Mouse (Mus musculus) liver, embryonic 15.5 days (tissue): ENCODE results near the gene Clstn3. TPM values are rescaled to one million over a fixed set of nuclear protein-coding genes. Genes with fewer than 3 reads are reported as not detected.
A peak's percentile ranks its signal among the peaks of the same experiment; 100 is the strongest.
"Not testable (repeated sequence)": the region's sequence is repeated elsewhere in the genome, so short reads cannot be mapped to it uniquely, and the experiment has no call there.

Experiments used
- ATAC-seq: fragments of 200-750 bp; cut with Nextera tagmentation; 2 replicates; pipeline ENCODE4 v1.8.0; 2017; ENCODE audit warnings: moderate number of reproducible peaks, mild to moderate bottlenecking, moderate library complexity; ENCODE audit not compliant: insufficient read depth
- H3K27ac ChIP-seq: fragments of 300-500 bp; sonication (generic); replicated peaks from 2 replicates; pipeline ENCODE4 v1.5.1; 2015; ENCODE audit warnings: mild to moderate bottlenecking, inconsistent platforms
- H3K27me3 ChIP-seq: fragments of 300-500 bp; sonication (generic); 2 replicates; pipeline ENCODE4 v1.6.1; 2015; ENCODE audit warnings: mild to moderate bottlenecking, inconsistent platforms
- H3K36me3 ChIP-seq: fragments of 300-500 bp; sonication (generic); replicated peaks from 2 replicates; pipeline ENCODE4 v1.6.1; 2015; ENCODE audit warnings: moderate library complexity, mild to moderate bottlenecking, inconsistent platforms
- H3K4me1 ChIP-seq: fragments of 300-500 bp; sonication (generic); replicated peaks from 2 replicates; pipeline ENCODE4 v1.6.1; 2015; ENCODE audit warnings: inconsistent platforms
- H3K4me2 ChIP-seq: fragments of 300-500 bp; sonication (generic); 2 replicates; pipeline ENCODE4 v1.6.1; 2015; ENCODE audit warnings: moderate library complexity, mild to moderate bottlenecking, inconsistent platforms
- H3K4me3 ChIP-seq: fragments of 300-500 bp; sonication (generic); replicated peaks from 2 replicates; pipeline ENCODE4 v1.5.1; 2015; ENCODE audit warnings: mild to moderate bottlenecking, inconsistent platforms
- H3K9ac ChIP-seq: fragments of 300-500 bp; sonication (generic); 2 replicates; pipeline ENCODE4 v1.6.1; 2015; ENCODE audit warnings: moderate library complexity, mild to moderate bottlenecking, inconsistent platforms
- H3K9me3 ChIP-seq: fragments of 300-500 bp; sonication (generic); replicated peaks from 2 replicates; pipeline ENCODE4 v1.6.1; 2016; ENCODE audit warnings: inconsistent platforms
- WGBS: fragments of 180-500 bp; shearing (Covaris S2); methylation state at CpG from one replicate; pipeline ENCODE4 v1.1.7; 2015; ENCODE audit warnings: mixed read lengths; ENCODE audit not compliant: insufficient replicate concordance; 5-methylcytosine and 5-hydroxymethylcytosine counted together
- polyA plus RNA-seq: library from polyadenylated mRNA; unstranded; fragments of >200 nt; fragmentation: Nextera tagmentation; extraction: Ambion mirVana; gene quantifications from 2 replicates; pipeline ENCODE4 v1.2.1, GENCODE M21; 2015

Clstn3 gene
- polyA plus RNA-seq, 1 experiment from 2014 or later = 4.2 TPM

GRCm38 (mm10) chr6:124493886-124494285 is 29.3 kb upstream of the Clstn3 start:
- Histone ChIP-seq H3K4me2 (peak overlapping the region; percentile 47), H3K9me3 (no peaks in the 10 kb centered on the region), H3K27ac (peak overlapping the region; percentile 71), H3K9ac (no peak overlapping the region), H3K4me1 (peaks cover 18% of the 10 kb centered on the region), H3K36me3 (no peaks in the 10 kb centered on the region), H3K27me3 (no peaks in the 10 kb centered on the region), H3K4me3 (no peak overlapping the region; the same call in 1 of the 2 replicates)
- WGBS = 46% methylated on average over 5 of the region's 5 CpGs
- ATAC-seq = peak; percentile 10

- Histone ChIP-seq H3K9me3 (no peaks in the 10 kb centered on the region), H3K27me3 (no peaks in the 10 kb centered on the region), H3K4me2 (peak within 1 kb of the TSS; percentile 47), H3K36me3 (no peaks in the 10 kb centered on the region), H3K27ac (peak within 1 kb of the TSS; percentile 71), H3K4me3 (no peak within 1 kb of the TSS; the same call in 1 of the 2 replicates), H3K4me1 (peaks cover 18% of the 10 kb centered on the region), H3K9ac (no peak within 1 kb of the TSS)
- WGBS = 22% methylated on average over 2 of the region's 4 CpGs
- ATAC-seq = peak; percentile 88
Observed at GRCm38 (mm10) chr6:124492842-124493561, 28.4 kb upstream of the Clstn3 start, which contains the start of gene C1rl. C1rl (plus strand) TSS chr6:124493113.

- H3K4me3 ChIP-seq = no peak overlapping the region
- no peaks in the 10 kb centered on the region for H3K36me3 ChIP-seq
- no peak for ATAC-seq
- H3K9ac ChIP-seq = no peak overlapping the region
- no peaks in the 10 kb centered on the region; the same call in 1 of the 2 replicates for H3K9me3 ChIP-seq
- 64% methylated on average over 6 of the region's 6 CpGs for WGBS
- H3K27me3 ChIP-seq = no peaks in the 10 kb centered on the region
- H3K4me2 ChIP-seq = no peak overlapping the region
- H3K27ac ChIP-seq = no peak overlapping the region
- H3K4me1 ChIP-seq = peaks cover 18% of the 10 kb centered on the region
Observed at GRCm38 (mm10) chr6:124491427-124491826, 26.8 kb upstream of the Clstn3 start.

GRCm38 (mm10) chr6:124488952-124489351 is 24.4 kb upstream of the Clstn3 start:
- peaks cover 14% of the 10 kb centered on the region for H3K4me1 ChIP-seq
- no peaks in the 10 kb centered on the region for H3K36me3 ChIP-seq
- H3K9ac ChIP-seq = no peak overlapping the region
- ATAC-seq = no peak
- H3K27ac ChIP-seq = no peak overlapping the region
- no peaks in the 10 kb centered on the region for H3K27me3 ChIP-seq
- 74% methylated on average over 4 of the region's 4 CpGs for WGBS
- H3K4me3 ChIP-seq = no peak overlapping the region
- H3K9me3 ChIP-seq = no peaks in the 10 kb centered on the region; the same call in 1 of the 2 replicates
- no peak overlapping the region for H3K4me2 ChIP-seq

- Histone ChIP-seq H3K9me3 (no peaks in the 10 kb centered on the region; the same call in 1 of the 2 replicates), H3K9ac (no peak overlapping the region), H3K27me3 (no peaks in the 10 kb centered on the region), H3K4me1 (peaks cover under 1% of the 10 kb centered on the region), H3K27ac (no peak overlapping the region), H3K36me3 (no peaks in the 10 kb centered on the region), H3K4me3 (no peak overlapping the region), H3K4me2 (no peak overlapping the region)
- 14% methylated on average over 2 of the region's 2 CpGs for WGBS
- ATAC-seq = no peak
Observed at GRCm38 (mm10) chr6:124487509-124487908, 22.9 kb upstream of the Clstn3 start.

- no peaks in the 10 kb centered on the region for H3K27me3 ChIP-seq
- no peaks in the 10 kb centered on the region; the same call in 1 of the 2 replicates for H3K9me3 ChIP-seq
- H3K4me3 ChIP-seq = no peak overlapping the region
- no peak overlapping the region for H3K27ac ChIP-seq
- no peak overlapping the region for H3K9ac ChIP-seq
- WGBS = 42% methylated on average over 21 of the region's 21 CpGs
- H3K4me1 ChIP-seq = 0 out of 2 replicates have a peak, but pooled peaks cover 9% of the 10 kb centered on the region
- no peak for ATAC-seq
- H3K36me3 ChIP-seq = no peaks in the 10 kb centered on the region
- H3K4me2 ChIP-seq = 0 out of 2 replicates have a peak overlapping the region, but pooled peaks have one; percentile 8
Observed at GRCm38 (mm10) chr6:124485414-124486144, 21.0 kb upstream of the Clstn3 start.

- ATAC-seq = no peak
- WGBS = 72% methylated on average over 7 of the region's 7 CpGs
- no peak overlapping the region for H3K4me2 ChIP-seq
Observed at GRCm38 (mm10) chr6:124484851-124485250, 20.3 kb upstream of the Clstn3 start.

GRCm38 (mm10) chr6:124483831-124484230 is 19.2 kb upstream of the Clstn3 start:
- WGBS = 68% methylated on average over 3 of the region's 3 CpGs
- ATAC-seq, H3K36me3 ChIP-seq, H3K9ac ChIP-seq, H3K9me3 ChIP-seq, H3K27ac ChIP-seq, H3K4me2 ChIP-seq, H3K4me3 ChIP-seq, H3K27me3 ChIP-seq: not testable (repeated sequence)
- peaks cover 21% of the 10 kb centered on the region for H3K4me1 ChIP-seq

More at GRCm38 (mm10) chr6:124484851-124485250, 20.3 kb upstream of the Clstn3 start:
- no peak overlapping the region for H3K27ac ChIP-seq
- no peaks in the 10 kb centered on the region for H3K27me3 ChIP-seq
- H3K9me3 ChIP-seq = no peaks in the 10 kb centered on the region; the same call in 1 of the 2 replicates
- no peak overlapping the region for H3K9ac ChIP-seq
- H3K4me1 ChIP-seq = peaks cover 11% of the 10 kb centered on the region; the same call in 1 of the 2 replicates
- no peak overlapping the region for H3K4me3 ChIP-seq
- H3K36me3 ChIP-seq = no peaks in the 10 kb centered on the region

- no peaks in the 10 kb centered on the region for H3K36me3 ChIP-seq
- no peaks in the 10 kb centered on the region for H3K27me3 ChIP-seq
- WGBS = 25% methylated on average over 6 of the region's 6 CpGs
- H3K9me3 ChIP-seq = no peaks in the 10 kb centered on the region
- no peak overlapping the region for H3K4me2 ChIP-seq
- H3K4me1 ChIP-seq = peaks cover 44% of the 10 kb centered on the region
- H3K4me3 ChIP-seq = no peak overlapping the region
- no peak overlapping the region for H3K9ac ChIP-seq
- ATAC-seq = peak; percentile 47
- peak overlapping the region; percentile 14 for H3K27ac ChIP-seq
Observed at GRCm38 (mm10) chr6:124481571-124481970, 17.0 kb upstream of the Clstn3 start.

GRCm38 (mm10) chr6:124480295-124480694 is 15.7 kb upstream of the Clstn3 start:
- Histone ChIP-seq H3K9me3 (no peaks in the 10 kb centered on the region), H3K27ac (no peak overlapping the region)

GRCm38 (mm10) chr6:124479573-124479930 is 15.0 kb upstream of the Clstn3 start:
- Histone ChIP-seq H3K4me2 (no peak overlapping the region), H3K9me3 (no peaks in the 10 kb centered on the region), H3K36me3 (no peaks in the 10 kb centered on the region), H3K4me3 (no peak overlapping the region), H3K27ac (no peak overlapping the region), H3K27me3 (no peaks in the 10 kb centered on the region), H3K9ac (no peak overlapping the region), H3K4me1 (peaks cover 46% of the 10 kb centered on the region)
- 60% methylated on average over 3 of the region's 3 CpGs for WGBS
- no peak for ATAC-seq

More at GRCm38 (mm10) chr6:124480295-124480694, 15.7 kb upstream of the Clstn3 start:
- no peaks in the 10 kb centered on the region for H3K36me3 ChIP-seq
- H3K4me2 ChIP-seq = no peak overlapping the region
- H3K4me1 ChIP-seq = peaks cover 44% of the 10 kb centered on the region
- 38% methylated on average over 4 of the region's 4 CpGs for WGBS
- no peak overlapping the region for H3K9ac ChIP-seq
- no peak overlapping the region for H3K4me3 ChIP-seq
- no peak for ATAC-seq
- H3K27me3 ChIP-seq = no peaks in the 10 kb centered on the region
